In genomic region chr16:78585163-78585562, GRCm38 (mm10) we compare ENCODE assay signal across 21 mouse cellular contexts. TPM values are rescaled to one million over a fixed set of nuclear protein-coding genes. Genes with fewer than 3 reads are reported as not detected.
A peak's percentile ranks its signal among the peaks of the same experiment; 100 is the strongest.
DNase-seq lines count a peak whose midpoint lies in the region; ATAC-seq and TF ChIP-seq lines count a peak whose summit lies in the region.
"Had no signal": no experiment of that assay in that cellular context is flagged by ENCODE, and none has a peak within 500 bp of the region (broad histone marks: within the 10 kb centered on the region; RNA-seq: fewer than 3 reads in every experiment).

No protein-coding gene starts in this region.

- H3K4me2 ChIP-seq in liver, embryonic 16.5 days (ENCODE audit: low read depth, low read length) = no peak overlapping the region
- H3K4me2 ChIP-seq in liver, embryonic 12.5 days = no peak overlapping the region
- no peak overlapping the region for H3K4me2 ChIP-seq in liver, postnatal 0 days (ENCODE audit: low read depth, low read length)
- H3K4me2 ChIP-seq in liver, embryonic 11.5 days = no peak overlapping the region

- H3K27ac ChIP-seq in layer of hippocampus, adult 2 months = 0 out of 2 replicates have a peak overlapping the region, but pooled peaks have one; percentile 8
- no peak overlapping the region for H3K27ac ChIP-seq in liver, embryonic 16.5 days (ENCODE audit: low read length)
- no peak overlapping the region for H3K27ac ChIP-seq in liver, embryonic 12.5 days
- H3K27ac ChIP-seq in liver, postnatal 0 days (ENCODE audit: low read depth) = no peak overlapping the region; the same call in 1 of the 2 replicates
- no peak overlapping the region for H3K27ac ChIP-seq in liver, embryonic 11.5 days (ENCODE audit: low read depth, low read length)

- WGBS in liver, embryonic 16.5 days (ENCODE audit: insufficient replicate concordance) = 53% methylated on average over 4 of the region's 4 CpGs
- WGBS in liver, embryonic 12.5 days (ENCODE audit: insufficient replicate concordance) = 68% methylated on average over 4 of the region's 4 CpGs
- 57% methylated on average over 4 of the region's 4 CpGs for WGBS in liver, postnatal 0 days (ENCODE audit: insufficient replicate concordance)
- WGBS in liver, embryonic 11.5 days = 73% methylated on average over 4 of the region's 4 CpGs

- H3K4me1 ChIP-seq in liver, embryonic 16.5 days (ENCODE audit: control insufficient read depth, low read depth, low read length) = no peaks in the 10 kb centered on the region
- H3K4me1 ChIP-seq in liver, embryonic 12.5 days = no peaks in the 10 kb centered on the region
- H3K4me1 ChIP-seq in liver, postnatal 0 days (ENCODE audit: insufficient read depth) = peaks cover 11% of the 10 kb centered on the region; the same call in 1 of the 2 replicates
- no peaks in the 10 kb centered on the region for H3K4me1 ChIP-seq in liver, embryonic 11.5 days (replicated peaks; ENCODE audit: control insufficient read depth, insufficient read depth, low read length)

- ATAC-seq in liver, embryonic 16.5 days (ENCODE audit: low read depth) = peak; percentile 51; the same call in 1 of the 2 replicates
- no peak for ATAC-seq in liver, embryonic 12.5 days
- ATAC-seq in liver, postnatal 0 days = peak; percentile 76
- no peak for ATAC-seq in liver, embryonic 11.5 days (replicated peaks; ENCODE audit: low FRiP score)
- ATAC-seq: activated CD4-positive, CD25-positive, alpha-beta regulatory T cell, adult 4 months; CD4-positive, CD25-positive, alpha-beta regulatory T cell, adult 4 months; Patski had no signal

- no peak for TF ChIP-seq EP300 in liver, postnatal 0 days (IDR thresholded peaks at IDR 0.05; ENCODE audit: low read depth)

- no peak overlapping the region for H3K9ac ChIP-seq in liver, embryonic 16.5 days (ENCODE audit: low read depth, low read length)
- H3K9ac ChIP-seq in liver, embryonic 12.5 days = no peak overlapping the region
- H3K9ac ChIP-seq in liver, postnatal 0 days (replicated peaks) = no peak overlapping the region
- H3K9ac ChIP-seq in liver, embryonic 11.5 days (ENCODE audit: low read depth, low read length) = no peak overlapping the region

- H3K27me3 ChIP-seq in liver, embryonic 16.5 days (ENCODE audit: control insufficient read depth, insufficient read depth, low read depth, low read length) = no peaks in the 10 kb centered on the region
- H3K27me3 ChIP-seq in liver, embryonic 12.5 days (replicated peaks) = no peaks in the 10 kb centered on the region
- H3K27me3 ChIP-seq in liver, postnatal 0 days (ENCODE audit: insufficient read depth, low read length) = no peaks in the 10 kb centered on the region
- no peaks in the 10 kb centered on the region for H3K27me3 ChIP-seq in liver, embryonic 11.5 days (replicated peaks; ENCODE audit: control insufficient read depth, insufficient read depth, low read length)
- H3K27me3 ChIP-seq: CH12.LX had no signal

- DNase-seq in layer of hippocampus, adult 2 months (ENCODE audit: low spot score in 2 of 2) = no peak
- DNase-seq in layer of hippocampus, postnatal 10 days (ENCODE audit: low spot score in 2 of 2) = no peak
- no peak for DNase-seq in liver, postnatal 0 days
- DNase-seq in liver, embryonic 11.5 days (ENCODE audit: low spot score) = no peak
- DNase-seq: adrenal gland, adult 2 months; adrenal gland, adult 8-10 months; adrenal gland, postnatal 10 days; adrenal gland, postnatal 14 days; adrenal gland, postnatal 25 days; adrenal gland, postnatal 36 days; B cell, adult 2 months; cerebellum, adult 11 months; cerebellum, adult 11-12 months; cerebellum, adult 18-20 months had no signal

- H3K4me3 ChIP-seq in layer of hippocampus, adult 2 months = no peak overlapping the region
- H3K4me3 ChIP-seq in liver, embryonic 16.5 days (ENCODE audit: low read depth, low read length) = no peak overlapping the region
- H3K4me3 ChIP-seq in liver, embryonic 12.5 days = no peak overlapping the region
- no peak overlapping the region for H3K4me3 ChIP-seq in liver, postnatal 0 days (ENCODE audit: low read depth, low read length)
- H3K4me3 ChIP-seq in liver, embryonic 11.5 days (ENCODE audit: low read depth, low read length) = no peak overlapping the region

- no peak for TF ChIP-seq CTCF in layer of hippocampus, adult 2 months (conservative IDR thresholded peaks at IDR 0.05)
- no peak for TF ChIP-seq CTCF in liver, postnatal 0 days (IDR thresholded peaks at IDR 0.05; ENCODE audit: low read depth)

- H3K9me3 ChIP-seq in liver, embryonic 16.5 days (replicated peaks; ENCODE audit: control insufficient read depth, low read length) = no peaks in the 10 kb centered on the region
- no peaks in the 10 kb centered on the region for H3K9me3 ChIP-seq in liver, embryonic 12.5 days (replicated peaks)
- no peaks in the 10 kb centered on the region for H3K9me3 ChIP-seq in liver, postnatal 0 days (ENCODE audit: low read length)
- no peaks in the 10 kb centered on the region for H3K9me3 ChIP-seq in liver, embryonic 11.5 days (ENCODE audit: control insufficient read depth, low read length)

- no peaks in the 10 kb centered on the region for H3K36me3 ChIP-seq in liver, embryonic 16.5 days (ENCODE audit: control insufficient read depth, insufficient read depth)
- H3K36me3 ChIP-seq in liver, embryonic 12.5 days = no peaks in the 10 kb centered on the region
- no peaks in the 10 kb centered on the region for H3K36me3 ChIP-seq in liver, postnatal 0 days (replicated peaks; ENCODE audit: insufficient read depth, low read length)
- no peaks in the 10 kb centered on the region for H3K36me3 ChIP-seq in liver, embryonic 11.5 days (ENCODE audit: control insufficient read depth, insufficient read depth, low read length)
- H3K36me3 ChIP-seq: G1E had no signal

RNA-seq across cellular contexts. Expression of gene D16Ertd472e, which starts 8.7 kb away (rescaled TPM):
- total RNA-seq in layer of hippocampus, adult 2 months (2021) = 10 to 100 TPM; 15.8 to 16.8 TPM
- 10 to 100 TPM; 10.8 to 12.0 TPM for total RNA-seq in layer of hippocampus, postnatal 10 days (2021)
- 3.3 and 3.4 TPM in 2 replicates for polyA plus RNA-seq in liver, embryonic 16.5 days (2015; fragmentation: Nextera tagmentation; extraction: Ambion mirVana)
- polyA plus RNA-seq in liver, embryonic 12.5 days (2016; fragmentation: Nextera tagmentation; extraction: Ambion mirVana) = 8.2 and 8.4 TPM in 2 replicates
- 4.8 and 6.0 TPM in 2 replicates for polyA plus RNA-seq in liver, postnatal 0 days (2015; fragmentation: Nextera tagmentation; extraction: Ambion mirVana)
- 12.8 and 14.5 TPM in 2 replicates for polyA plus RNA-seq in liver, embryonic 11.5 days (2014; fragmentation: Nextera tagmentation; extraction: Ambion mirVana)
- total RNA-seq: G1E had no signal
- polyA plus RNA-seq: G1E had no signal

Comparison
In these comparisons a context has a peak if more than half of its experiments do, and no peak if none do; other contexts are left out.
1. ATAC-seq: peak in liver, embryonic 16.5 days (single experiment) and liver, postnatal 0 days (single experiment); none in liver, embryonic 12.5 days (single experiment) and liver, embryonic 11.5 days (single experiment).